Mouse (Mus musculus): ENCODE results near the gene Nadsyn1.

Nadsyn1 gene

DNA sequence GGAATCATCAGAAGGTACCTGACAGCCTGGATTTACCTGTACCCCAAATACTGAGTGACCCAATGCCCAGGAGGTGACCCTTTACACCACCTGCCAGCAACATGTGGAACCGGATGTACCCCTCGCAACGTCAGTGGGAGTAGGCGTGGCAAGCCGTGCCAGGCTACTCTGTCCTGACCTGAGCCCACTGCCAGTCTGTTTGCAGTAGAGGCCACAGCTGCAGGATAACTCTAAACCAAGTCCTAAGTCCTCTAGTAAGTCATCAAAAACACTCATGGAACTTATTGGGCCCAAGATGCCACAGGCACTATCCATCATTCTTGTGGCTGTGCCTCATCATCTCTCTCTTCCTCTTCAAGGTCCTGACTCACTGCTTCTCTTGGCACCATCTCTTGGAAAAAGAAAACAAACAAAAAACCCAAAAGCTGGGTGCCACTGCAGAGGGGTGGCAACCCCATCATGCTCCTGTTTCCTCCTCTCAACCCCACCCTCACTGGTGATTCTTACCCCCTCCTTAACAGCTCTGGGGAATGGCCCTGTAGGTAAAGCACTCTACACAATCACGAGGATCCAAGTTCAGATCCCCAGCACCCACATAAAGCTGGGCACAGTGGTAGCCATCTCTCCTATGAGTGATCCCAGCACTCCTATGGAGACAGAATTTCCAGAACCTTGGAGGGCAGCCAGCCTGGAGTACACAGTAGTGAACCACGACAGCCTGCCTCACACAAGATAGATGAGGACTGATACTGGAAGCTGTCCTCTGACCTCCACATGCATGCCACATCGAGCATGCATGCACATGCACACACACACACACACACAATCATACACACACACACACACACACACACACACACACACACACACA, 21.2 kb downstream of the Nadsyn1 start:
- no peak for DNase-seq (ENCODE audit: low read depth, low spot score)

DNA sequence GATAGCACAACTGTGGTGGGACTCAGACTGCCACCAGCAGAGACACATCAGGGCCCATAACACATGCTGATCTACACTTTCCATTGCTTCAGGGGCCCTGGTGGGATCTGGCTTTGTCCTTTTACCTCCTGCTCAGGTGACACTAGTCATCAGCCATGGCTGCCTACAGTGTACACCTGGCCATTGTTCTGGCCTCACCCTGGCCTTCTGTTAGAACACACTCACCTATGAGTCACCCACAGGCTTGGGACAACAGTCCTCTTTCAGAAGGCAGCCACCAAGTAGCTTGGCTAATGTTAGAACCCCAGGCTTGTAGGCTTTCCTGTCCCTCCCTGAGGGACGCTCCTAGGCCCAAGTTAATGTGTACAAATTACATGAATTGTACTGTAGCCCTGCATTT, 21.9 kb downstream of the Nadsyn1 start:
- DNase-seq (ENCODE audit: low read depth, low spot score): no peak

DNA sequence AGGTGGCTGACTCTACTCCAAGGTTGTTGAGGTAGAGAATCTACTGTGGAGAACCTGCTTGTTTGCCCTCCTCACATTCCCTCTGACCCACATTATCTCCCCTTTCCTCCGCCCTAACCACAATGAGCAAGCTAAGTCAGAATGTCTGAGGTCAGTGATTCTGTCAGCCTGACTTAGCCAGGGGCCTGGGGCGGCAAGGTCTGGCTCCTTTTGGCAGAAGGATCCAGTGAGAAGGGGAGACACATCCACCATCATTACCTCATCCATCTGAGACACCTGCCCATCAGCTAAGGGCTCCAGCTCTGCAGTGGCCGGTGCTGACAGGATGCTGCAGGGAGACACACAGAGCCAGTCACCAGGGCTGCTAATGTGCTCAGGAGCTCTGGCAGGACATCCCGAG, 23.9 kb downstream of the Nadsyn1 start:
- DNase-seq (ENCODE audit: low read depth, low spot score): no peak

DNA sequence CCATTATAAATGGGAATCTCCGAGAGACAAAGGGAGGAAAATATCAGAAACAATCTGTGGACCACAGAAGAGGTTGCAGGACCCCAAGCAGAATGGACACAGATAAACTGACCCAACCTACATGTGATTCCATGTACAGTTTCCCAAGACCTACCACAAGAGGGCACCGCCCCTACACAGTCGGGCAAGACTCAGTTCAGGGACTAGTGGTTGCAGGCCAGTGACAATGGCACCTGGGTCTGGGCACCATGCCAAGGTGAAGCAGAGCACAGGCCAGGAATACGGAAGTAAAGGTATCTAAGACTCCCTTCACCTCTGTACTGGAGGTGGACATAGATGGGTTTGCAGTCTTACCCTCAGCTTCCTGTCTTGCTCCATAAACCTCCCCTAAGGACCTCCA, 29.5 kb downstream of the Nadsyn1 start:
- DNase-seq (ENCODE audit: low read depth, low spot score): peak; percentile 41

DNA sequence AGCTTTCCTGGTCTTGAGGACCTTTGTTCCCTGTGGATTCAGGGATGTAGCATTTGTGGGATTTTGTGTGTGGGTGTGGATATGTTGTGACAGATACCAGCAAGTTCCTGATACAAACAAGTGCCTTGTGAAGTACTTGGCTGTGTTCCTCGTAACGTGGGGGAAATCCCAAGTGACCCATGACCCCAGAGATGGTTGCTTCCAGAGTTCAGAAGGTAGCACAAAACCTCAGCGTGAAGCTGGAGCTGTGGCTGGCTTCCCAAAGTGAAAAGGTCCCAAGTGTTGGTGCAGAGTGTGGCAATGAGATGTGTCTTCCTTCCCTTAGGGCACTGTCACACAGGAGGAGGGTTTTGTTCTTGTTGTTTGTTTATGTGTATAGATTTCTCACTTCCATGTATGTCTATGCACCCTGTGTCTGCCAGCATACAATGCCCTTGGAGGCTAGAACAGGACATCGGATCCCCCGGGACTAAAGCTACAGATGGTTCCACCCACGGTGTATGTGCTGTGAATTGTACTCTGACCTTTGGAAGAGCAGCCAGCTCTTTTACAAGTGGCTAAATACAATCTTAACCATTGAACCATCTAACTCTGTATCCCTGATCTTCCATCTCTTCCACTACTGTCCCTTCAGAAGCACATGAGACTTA, 30.2 kb downstream of the Nadsyn1 start:
- no peak for DNase-seq (ENCODE audit: low read depth, low spot score)

DNA sequence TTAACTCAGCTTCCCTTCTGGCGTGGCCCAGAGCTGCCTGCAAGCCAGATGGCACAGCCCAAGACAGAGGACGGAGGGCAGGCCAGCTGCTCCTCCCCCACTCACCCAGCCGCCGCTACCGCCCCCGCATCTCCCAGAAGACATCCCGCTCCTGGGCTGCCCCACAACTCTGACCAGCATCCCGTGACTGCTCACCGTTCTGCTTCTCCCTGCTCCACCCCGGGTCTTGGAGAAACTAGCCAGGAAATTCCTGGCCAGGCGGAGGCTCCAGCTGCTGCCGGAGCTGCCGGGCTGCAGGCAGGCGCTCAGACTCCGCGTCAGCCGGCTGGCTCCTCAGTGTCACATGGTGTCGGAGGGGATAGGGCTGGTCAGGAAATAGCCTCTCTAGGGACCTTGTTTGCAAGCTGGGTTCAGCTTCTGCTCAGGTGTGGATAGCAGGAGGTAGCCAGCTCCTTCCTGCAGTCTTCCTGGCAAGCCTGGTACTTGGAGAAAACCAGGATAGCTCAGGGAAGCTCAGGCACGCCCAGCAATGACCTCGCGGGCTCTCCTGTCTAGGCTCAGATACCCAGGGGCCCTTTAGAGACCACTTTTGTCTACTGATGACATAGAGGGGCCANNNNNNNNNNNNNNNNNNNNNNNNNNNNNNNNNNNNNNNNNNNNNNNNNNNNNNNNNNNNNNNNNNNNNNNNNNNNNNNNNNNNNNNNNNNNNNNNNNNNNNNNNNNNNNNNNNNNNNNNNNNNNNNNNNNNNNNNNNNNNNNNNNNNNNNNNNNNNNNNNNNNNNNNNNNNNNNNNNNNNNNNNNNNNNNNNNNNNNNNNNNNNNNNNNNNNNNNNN, 38.4 kb downstream of the Nadsyn1 start, which contains the start of gene Mrgpre:
Gene Mrgpre, minus strand, starts transcription at position 505 of the 834 bp plus-strand sequence.
- peak; percentile 65 for DNase-seq (ENCODE audit: low read depth, low spot score)

DNA sequence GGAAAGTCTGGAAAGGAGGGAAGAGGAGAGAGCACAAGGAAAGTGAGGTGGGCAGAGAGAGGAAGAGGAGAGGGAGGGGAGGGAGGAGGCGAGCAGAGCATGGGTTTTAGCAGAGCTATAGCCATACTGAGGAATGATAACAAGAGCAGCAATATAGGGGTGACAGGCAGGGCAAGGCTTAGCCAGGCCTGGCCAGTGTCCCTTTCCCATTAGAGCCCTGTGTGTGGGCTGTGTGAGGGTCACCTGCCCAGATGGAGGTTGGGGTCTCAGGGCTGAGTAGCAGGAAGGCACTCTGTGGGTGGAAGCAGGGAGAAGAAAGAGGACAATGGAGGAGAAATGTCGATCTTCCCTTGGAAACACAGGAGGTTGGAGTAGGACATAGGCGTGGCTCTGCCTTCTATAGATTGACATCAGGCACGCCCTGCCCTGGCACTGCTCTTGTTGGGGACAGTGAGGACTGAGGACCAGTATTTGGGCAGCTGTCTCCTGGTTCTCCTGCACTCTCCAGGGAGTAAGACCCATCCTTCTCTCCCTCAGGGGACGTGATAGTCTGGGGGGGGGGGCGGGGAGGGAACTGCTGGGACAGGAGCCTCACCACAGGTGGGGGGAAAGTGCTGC, 39.2 kb downstream of the Nadsyn1 start:
- peak; percentile 20 for DNase-seq (ENCODE audit: low read depth, low spot score)

DNA sequence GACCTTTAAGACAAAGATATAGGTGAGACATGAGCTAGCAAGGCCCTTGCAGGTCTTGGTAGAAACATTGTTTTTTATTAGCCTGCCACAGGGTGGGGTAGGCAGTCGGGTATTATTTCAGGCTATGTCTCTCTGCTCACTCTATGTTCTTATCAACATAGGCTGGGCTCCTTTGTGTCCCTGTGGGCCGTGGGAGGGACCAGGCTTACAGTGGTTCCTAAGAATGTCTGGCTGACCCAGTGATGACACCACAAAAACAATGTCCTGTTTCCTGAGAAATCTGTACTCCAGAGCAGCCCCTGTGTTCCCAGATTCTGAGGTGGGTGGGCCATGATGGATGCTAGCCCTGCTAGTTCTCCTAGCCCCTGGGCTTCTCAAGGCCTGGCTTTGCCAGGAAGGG, 45.3 kb downstream of the Nadsyn1 start:
- DNase-seq (ENCODE audit: low read depth, low spot score): no peak

DNA sequence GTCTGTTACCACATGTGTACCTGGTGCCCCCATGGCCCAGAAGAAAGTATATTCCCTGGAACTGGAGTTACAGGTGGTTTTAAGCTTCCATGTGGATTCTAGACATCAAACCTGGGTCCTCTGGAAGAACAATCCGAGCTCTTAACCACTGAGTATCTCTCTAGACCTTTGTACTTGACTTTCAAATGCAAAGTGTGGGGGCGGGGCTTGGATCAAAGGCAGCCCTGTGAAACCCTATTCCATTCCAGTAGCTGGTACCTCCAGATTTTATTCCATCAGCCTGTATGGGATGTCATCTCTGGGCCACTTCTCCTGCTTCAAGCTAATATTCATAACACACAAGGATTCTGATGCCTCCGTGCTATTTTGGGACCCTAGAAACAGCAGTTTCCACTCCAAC, 46.5 kb downstream of the Nadsyn1 start:
- DNase-seq (ENCODE audit: low read depth, low spot score): peak; percentile 82

DNA sequence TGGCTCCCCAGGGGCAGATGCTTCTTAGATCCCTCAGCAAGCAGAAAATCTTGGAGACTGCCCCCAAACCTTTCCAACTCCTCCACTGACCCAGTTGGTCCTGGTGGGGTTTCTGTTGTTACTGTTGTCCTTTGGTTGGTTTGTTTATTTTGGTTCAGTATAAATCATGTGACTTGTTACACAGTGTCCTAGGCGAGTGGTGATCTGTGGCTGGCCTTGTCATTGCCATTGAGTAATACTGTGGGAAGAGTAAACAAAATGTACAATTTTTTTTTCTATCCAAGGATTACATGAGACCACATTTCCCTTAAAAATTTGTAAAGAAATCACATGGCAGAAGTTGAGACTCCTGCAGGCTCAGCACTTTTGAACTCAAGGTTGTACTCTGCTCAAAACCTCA, 53.2 kb downstream of the Nadsyn1 start:
- DNase-seq (ENCODE audit: low read depth, low spot score): no peak

DNA sequence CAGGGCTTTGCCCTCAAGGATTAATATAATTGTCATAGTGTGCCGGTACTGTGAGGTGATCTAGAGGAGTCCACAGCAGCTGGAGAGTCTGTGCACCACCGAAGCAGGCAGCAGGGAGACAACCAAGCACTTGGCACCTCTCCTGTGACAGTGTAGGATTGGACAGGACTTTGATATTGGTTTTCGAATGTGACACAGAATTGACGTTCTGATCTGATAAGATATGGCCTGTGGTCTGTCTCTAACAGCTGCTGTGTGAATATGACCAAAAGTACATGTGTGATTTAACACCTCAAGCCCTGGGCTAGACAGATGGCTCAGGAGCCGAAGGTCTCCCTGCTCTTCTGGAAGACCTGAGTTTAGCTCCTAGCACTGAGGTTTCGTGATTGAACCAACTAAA, 54.4 kb downstream of the Nadsyn1 start:
- no peak for DNase-seq (ENCODE audit: low read depth, low spot score)

DNA sequence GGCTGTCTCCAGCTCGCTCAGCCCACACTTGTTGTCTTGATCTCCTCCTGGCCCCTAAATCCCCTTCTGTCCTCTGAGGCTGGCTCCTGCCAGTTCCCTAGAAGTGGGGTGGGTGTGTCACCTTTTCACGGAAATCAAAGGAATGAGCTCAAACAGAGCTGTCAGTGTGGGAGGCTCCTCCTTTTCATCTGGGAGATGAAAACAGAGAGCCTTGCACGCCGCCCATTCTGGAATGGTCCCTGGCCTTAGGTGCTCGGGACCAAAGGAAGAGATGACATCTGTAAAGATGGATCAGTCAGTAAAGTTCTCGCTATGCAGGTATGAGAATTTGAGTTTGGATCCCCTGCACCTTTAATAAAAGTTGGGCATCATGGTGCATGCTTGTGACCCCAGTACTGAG, 55.8 kb downstream of the Nadsyn1 start, which contains the start of gene Mrgprg:
Gene Mrgprg, minus strand, starts transcription at position 101 of the 400 bp plus-strand sequence.
- peak; percentile 56 for DNase-seq (ENCODE audit: low read depth, low spot score)

DNA sequence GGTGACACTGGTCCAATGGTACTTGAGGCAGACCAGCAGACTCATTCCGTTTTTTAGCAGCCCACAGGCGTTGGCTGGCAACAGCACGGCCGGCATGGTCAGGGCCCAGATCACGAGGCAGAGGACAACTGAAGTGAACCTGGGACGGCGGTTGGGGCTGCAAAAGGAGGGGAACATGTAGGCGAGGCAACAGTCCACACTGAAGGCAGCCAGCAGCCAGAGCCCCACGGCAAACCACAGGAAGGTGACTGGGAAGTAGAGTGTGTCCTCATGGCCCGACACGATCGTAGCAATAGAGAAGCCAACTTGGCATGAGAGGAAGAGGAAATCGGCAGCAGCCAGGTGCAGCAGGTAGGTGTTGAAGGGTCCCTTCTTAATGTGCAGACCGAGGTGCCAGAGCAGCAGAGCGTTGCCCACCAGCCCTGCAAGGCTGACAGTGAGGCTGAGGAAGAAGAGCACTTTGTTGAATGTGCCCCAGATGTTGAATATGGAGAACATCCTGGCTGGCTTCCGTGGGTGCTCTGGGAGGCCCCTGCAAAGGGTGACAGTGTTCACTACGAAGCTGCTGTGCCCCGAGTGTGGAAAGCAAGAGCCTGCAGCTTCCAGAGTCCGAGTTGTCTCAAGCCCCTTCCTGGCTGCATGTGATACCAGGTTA, 57.6 kb downstream of the Nadsyn1 start:
- DNase-seq (ENCODE audit: low read depth, low spot score): no peak

DNA sequence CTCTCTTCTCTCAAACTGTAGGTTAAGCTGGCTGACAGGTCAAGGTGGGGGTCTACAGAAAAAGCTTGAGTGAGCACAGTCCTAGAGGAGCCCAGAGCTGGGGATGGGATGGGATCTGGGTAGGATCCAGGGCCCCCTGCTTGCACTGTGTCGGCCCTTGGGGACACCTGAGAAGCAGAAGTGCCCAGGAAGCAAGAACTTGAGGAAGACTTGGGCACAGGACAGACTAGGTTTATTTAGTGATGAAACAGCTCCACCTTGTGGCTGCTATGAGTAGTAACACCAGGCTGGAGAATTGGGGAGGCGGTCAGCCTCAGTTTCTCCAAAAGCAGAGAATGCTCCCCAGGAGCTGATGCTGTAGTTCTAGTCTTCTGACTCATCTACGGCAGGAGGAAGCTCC, 58.9 kb downstream of the Nadsyn1 start:
- DNase-seq (ENCODE audit: low read depth, low spot score): peak; percentile 46

DNA sequence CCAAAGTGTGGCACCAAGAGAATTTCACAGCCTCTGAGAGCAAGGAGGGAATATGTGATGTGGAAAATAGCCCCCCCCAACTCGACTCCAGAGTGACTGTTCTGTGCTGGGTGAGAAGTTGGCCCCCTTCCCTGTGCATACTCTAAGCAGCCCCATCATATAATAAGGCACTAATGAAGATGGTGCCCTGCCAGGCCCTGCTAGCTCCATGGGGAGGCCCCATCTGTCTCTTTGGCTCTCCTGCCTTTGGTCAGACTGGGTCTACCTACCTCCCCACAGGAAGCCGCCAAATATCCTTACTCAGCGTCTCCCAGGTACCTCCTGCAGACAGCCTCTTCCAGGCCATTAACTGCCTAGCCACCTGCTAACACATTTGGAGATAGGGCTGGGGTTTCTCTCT, 63.7 kb downstream of the Nadsyn1 start:
- no peak for DNase-seq (ENCODE audit: low read depth, low spot score)

DNA sequence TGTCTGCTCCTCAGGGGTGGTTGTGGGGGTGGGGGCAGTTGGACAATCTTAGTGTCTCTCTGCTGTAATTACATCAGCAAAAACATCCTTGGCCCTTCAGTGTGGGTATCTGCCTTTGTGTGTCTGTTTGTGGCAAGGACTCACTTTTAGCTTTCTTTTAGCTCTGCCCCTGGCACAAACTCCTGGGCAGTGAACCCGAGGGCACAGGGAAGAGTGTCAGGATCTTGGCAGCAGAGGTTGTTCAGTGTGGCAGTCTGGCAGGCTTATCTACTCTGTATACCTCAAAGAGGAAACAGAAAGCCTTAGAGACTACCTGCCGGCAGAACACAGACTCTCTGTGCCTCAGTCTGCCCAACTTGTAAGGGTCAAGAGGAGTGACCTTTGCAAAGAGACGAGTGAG, 65.0 kb downstream of the Nadsyn1 start:
- DNase-seq (ENCODE audit: low read depth, low spot score): no peak

DNA sequence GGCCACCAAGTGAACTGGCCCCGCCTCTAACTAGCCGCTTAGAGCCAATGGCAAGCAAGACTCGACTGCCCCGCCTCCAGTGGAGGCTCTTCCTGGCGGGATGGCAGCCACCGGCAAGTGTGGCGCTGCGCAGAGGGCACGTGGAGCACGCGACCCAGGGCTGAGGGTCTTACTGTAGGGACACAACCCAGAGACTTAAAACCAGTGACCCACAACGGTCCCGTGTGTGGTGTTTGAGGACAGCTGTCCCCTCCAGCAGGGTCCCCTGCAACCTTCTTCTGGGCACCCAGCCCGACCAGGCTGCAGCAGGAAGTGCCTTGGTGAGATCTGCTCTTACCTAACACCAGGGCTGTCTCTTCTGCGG, 65.6 kb downstream of the Nadsyn1 start:
- DNase-seq (ENCODE audit: low read depth, low spot score): peak; percentile 86

DNA sequence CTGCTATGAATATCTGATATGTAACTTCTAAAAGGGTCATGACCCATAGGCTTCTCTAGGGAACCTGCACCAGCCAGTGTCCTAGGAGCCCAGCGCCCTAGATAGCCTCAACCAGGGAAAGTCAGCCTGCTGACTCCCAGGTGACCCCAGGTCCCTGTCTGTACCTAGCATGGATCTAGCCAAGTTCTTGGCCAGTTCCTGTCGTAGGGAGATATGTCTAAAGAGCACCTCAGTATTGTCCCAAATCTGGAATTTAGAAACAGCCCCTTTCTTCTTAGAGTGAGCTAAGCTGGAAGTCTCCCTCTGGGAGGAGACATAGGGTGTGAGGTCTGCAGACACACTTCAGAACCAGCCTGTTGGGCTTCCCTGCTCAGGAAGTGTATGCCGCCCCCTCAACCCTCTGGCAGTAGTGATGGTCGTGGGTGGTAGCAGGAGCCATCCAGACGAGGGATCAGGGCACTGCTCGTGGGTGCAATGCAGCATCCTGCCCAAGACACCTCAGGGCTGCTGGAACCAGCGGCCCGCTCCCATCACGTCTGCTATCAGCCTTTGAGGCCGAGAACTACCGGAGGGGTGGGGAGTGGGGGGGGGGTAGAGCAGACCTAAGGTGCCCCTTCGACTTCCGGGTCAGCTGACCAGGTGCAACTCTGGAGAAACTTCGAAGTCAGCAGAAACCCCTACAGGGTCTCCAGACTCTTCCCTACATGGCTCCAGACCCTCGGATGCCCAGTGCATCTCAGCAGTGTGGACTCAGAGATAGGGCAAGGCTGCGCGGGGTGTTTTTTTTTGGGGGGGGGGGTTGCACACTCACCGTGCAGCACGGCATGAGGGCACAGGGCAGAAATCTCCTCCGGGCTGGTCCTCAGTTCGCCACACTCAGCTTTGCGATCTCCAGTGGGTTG, 66.3 kb downstream of the Nadsyn1 start, which contains the start of gene Osbpl5:
Gene Osbpl5, minus strand, starts transcription at position 861 of the 902 bp plus-strand sequence.
- DNase-seq (ENCODE audit: low read depth, low spot score): no peak

DNA sequence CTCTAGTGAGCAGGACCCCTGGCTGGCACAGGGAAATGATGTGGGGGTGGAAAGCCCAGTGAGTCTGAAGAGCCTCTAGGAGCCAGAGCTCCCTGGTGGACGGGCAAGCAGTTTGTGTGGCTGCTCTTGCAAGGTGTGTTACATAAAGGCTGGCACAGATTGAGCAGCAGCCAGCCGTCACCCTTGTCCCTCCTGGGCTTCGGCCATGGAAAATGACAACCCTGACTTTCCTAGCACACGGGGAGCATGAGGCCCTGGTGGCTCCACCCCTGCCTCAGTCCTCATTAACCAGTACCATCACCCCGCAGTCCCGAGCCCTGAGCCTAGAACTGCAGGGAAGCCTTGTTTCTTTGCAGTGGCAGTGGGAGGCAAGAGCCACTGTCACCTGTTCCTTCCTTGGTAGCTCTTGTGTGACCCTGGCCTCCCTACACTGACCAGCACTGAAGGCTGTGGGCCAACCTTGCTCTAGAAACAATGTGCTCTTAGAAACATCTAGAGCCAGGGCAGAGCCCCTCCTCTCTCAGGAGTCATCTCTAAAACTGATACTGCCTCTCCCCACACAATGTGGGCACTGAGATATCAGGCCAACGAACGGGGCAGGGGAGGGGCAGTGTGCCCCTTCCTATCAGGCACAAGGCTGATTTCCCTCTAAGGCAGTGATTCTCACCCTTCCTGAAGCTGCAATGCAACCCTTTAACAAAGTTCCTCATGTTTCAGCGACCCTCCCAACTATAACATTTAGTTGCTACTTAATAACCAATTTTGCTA, 67.1 kb downstream of the Nadsyn1 start:
- DNase-seq (ENCODE audit: low read depth, low spot score): no peak

Measured in ZHBTc4 (cell line).